8 mouse cellular contexts compared by ENCODE assay signal in the genomic region with DNA sequence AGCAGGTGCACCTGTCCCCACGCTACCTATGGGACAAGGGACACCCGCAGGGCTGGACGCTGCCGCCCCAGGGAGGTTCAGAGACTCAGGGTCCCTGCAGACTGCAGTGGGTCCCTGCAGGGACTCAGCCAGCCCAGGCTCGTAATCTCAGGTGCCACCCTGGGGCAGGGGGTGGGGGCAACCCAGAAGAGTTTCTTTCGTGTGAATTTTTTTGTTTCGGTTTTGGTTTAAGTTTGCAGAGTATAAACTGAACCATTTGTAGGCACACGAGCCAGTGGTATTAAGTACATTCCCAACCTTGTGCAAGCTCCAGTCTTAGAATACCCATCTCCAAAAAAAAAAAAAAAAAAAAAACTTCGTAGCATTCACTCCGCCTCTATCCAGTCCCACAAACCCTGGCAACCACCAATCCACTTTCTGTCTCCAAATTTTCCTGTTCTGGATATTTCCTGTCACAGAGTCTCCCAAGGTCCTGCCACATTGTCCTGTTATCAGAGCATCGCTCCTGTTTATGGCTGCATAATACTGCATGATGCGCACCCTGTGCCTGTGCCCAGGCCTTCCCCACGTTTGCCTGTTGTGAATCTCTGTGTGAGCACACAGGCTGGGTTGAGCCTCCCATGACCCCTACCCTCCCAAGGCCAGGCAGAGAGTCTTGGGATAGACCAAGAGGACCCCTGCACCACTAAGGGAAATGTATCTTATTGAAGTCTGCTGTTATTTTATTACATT. TPM values are rescaled to one million over a fixed set of nuclear protein-coding genes. Genes with fewer than 3 reads are reported as not detected.
A peak's percentile ranks its signal among the peaks of the same experiment; 100 is the strongest.
DNase-seq lines count a peak whose midpoint lies in the region; ATAC-seq and TF ChIP-seq lines count a peak whose summit lies in the region.

No protein-coding gene starts in this region.

- H3K4me1 ChIP-seq in kidney, adult 2 months (ENCODE audit: control insufficient read depth, insufficient read depth, low read length): peaks cover 3% of the 10 kb centered on the region; the same call in 1 of the 2 replicates
- peaks cover 3% of the 10 kb centered on the region; the same call in 1 of the 2 replicates for H3K4me1 ChIP-seq in bone marrow, adult 2 months (ENCODE audit: control insufficient read depth, insufficient read depth, low read length)
- no peaks in the 10 kb centered on the region for H3K4me1 ChIP-seq in hindbrain, postnatal 0 days (ENCODE audit: insufficient read depth, low read length)
- H3K4me1 ChIP-seq in midbrain, embryonic 13.5 days (replicated peaks): peaks cover 7% of the 10 kb centered on the region

- H3K9me3 ChIP-seq in hindbrain, postnatal 0 days (ENCODE audit: low read length): no peaks in the 10 kb centered on the region
- no peaks in the 10 kb centered on the region for H3K9me3 ChIP-seq in midbrain, embryonic 13.5 days

- TF ChIP-seq POLR2A in kidney, adult 2 months (IDR thresholded peaks at IDR 0.05; ENCODE audit: low read depth, low read length): no peak
- TF ChIP-seq POLR2A in bone marrow, adult 2 months (IDR thresholded peaks at IDR 0.05; ENCODE audit: borderline replicate concordance, control insufficient read depth, low read depth, low read length): no peak

- H3K36me3 ChIP-seq in kidney, adult 2 months (ENCODE audit: control insufficient read depth, insufficient read depth, low read length): no peaks in the 10 kb centered on the region
- no peaks in the 10 kb centered on the region for H3K36me3 ChIP-seq in hindbrain, postnatal 0 days (ENCODE audit: insufficient read depth, low read length)
- no peaks in the 10 kb centered on the region for H3K36me3 ChIP-seq in midbrain, embryonic 13.5 days

- ATAC-seq in hindbrain, postnatal 0 days: no peak
- ATAC-seq in midbrain, embryonic 13.5 days: no peak
- no peak for ATAC-seq in monocyte, adult 5-6 weeks (replicated peaks; ENCODE audit: insufficient number of reproducible peaks, low FRiP score, low TSS enrichment, poor library complexity, severe bottlenecking)

- intact Hi-C loops in left cerebral cortex, postnatal 14 days (cut with DNase I): no loop called here

- peak overlapping the region; percentile 47 for H3K4me3 ChIP-seq in kidney, adult 2 months (ENCODE audit: insufficient read depth, low read depth, low read length)
- peak overlapping the region; percentile 63 for H3K4me3 ChIP-seq in bone marrow, adult 2 months (replicated peaks; ENCODE audit: control insufficient read depth, low read depth, low read length)
- H3K4me3 ChIP-seq in hindbrain, postnatal 0 days (ENCODE audit: low read length): peak overlapping the region; percentile 30
- H3K4me3 ChIP-seq in midbrain, embryonic 13.5 days (replicated peaks): peak overlapping the region; percentile 20

- peak overlapping the region; percentile 45; the same call in 1 of the 2 replicates for H3K9ac ChIP-seq in hindbrain, postnatal 0 days (replicated peaks; ENCODE audit: low read length)
- peak overlapping the region; percentile 21; the same call in 1 of the 2 replicates for H3K9ac ChIP-seq in midbrain, embryonic 13.5 days (replicated peaks)

- no peak for DNase-seq in kidney, adult 2 months
- no peak for DNase-seq in kidney, postnatal 4 days
- no peak for DNase-seq in hindbrain, postnatal 0 days (ENCODE audit: low spot score)
- no peak for DNase-seq in left cerebral cortex, postnatal 14 days (ENCODE audit: low spot score in 2 of 2)
- no peak for DNase-seq in layer of hippocampus, adult 18-20 months (ENCODE audit: low spot score in 2 of 2)

- WGBS in kidney, adult 2 months: 26% methylated on average over 13 of the region's 13 CpGs
- 22% methylated on average over 13 of the region's 13 CpGs for WGBS in bone marrow, adult 2 months
- 35% methylated on average over 13 of the region's 13 CpGs for WGBS in hindbrain, postnatal 0 days
- WGBS in midbrain, embryonic 13.5 days: 37% methylated on average over 13 of the region's 13 CpGs

- no peaks in the 10 kb centered on the region for H3K27me3 ChIP-seq in kidney, adult 2 months (replicated peaks; ENCODE audit: control insufficient read depth, insufficient read depth, low read length)
- H3K27me3 ChIP-seq in hindbrain, postnatal 0 days (ENCODE audit: insufficient read depth, low read length): no peaks in the 10 kb centered on the region
- peaks cover 55% of the 10 kb centered on the region for H3K27me3 ChIP-seq in midbrain, embryonic 13.5 days

- H3K27ac ChIP-seq in kidney, adult 2 months (ENCODE audit: insufficient read depth, low read depth, low read length): no peak overlapping the region
- no peak overlapping the region for H3K27ac ChIP-seq in bone marrow, adult 2 months (ENCODE audit: control insufficient read depth, insufficient read depth, low read depth, low read length, poor library complexity)
- no peak overlapping the region for H3K27ac ChIP-seq in hindbrain, postnatal 0 days
- no peak overlapping the region for H3K27ac ChIP-seq in midbrain, embryonic 13.5 days

- no peak for TF ChIP-seq CTCF in kidney, adult 2 months (conservative IDR thresholded peaks at IDR 0.05; ENCODE audit: insufficient read depth, insufficient read length, low read depth, low read length)
- no peak for TF ChIP-seq CTCF in bone marrow, adult 2 months (IDR thresholded peaks at IDR 0.05; ENCODE audit: control insufficient read depth, insufficient read depth, low read length)
- TF ChIP-seq CTCF in hindbrain, postnatal 0 days (IDR thresholded peaks at IDR 0.05; ENCODE audit: low read depth): no peak

- H3K4me2 ChIP-seq in hindbrain, postnatal 0 days (ENCODE audit: low read depth, low read length): peak overlapping the region; percentile 62
- 0 out of 2 replicates have a peak overlapping the region, but pooled peaks have one; percentile 16 for H3K4me2 ChIP-seq in midbrain, embryonic 13.5 days (replicated peaks)

RNA-seq across cellular contexts. Expression of gene Gng7, which starts 28.6 kb away (rescaled TPM):
- polyA plus RNA-seq in kidney, adult 2 months (2012; rRNA removed): 1.9 and 2.0 TPM in 2 replicates
- not detected in 2 replicates for polyA plus RNA-seq in bone marrow, adult 2 months (2011; ENCODE audit: insufficient read depth, insufficient read length, low replicate concordance, missing spikeins)
- 26.2 and 27.2 TPM in 2 replicates for total RNA-seq in hindbrain, postnatal 0 days (2014; rRNA removed)
- 18.9 and 22.1 TPM in 2 replicates for polyA plus RNA-seq in hindbrain, postnatal 0 days (2015; fragmentation: Nextera tagmentation; extraction: Ambion mirVana)
- polyA plus RNA-seq in midbrain, embryonic 13.5 days (2015; fragmentation: Nextera tagmentation; extraction: Ambion mirVana): 10.4 and 10.9 TPM in 2 replicates
- total RNA-seq in left cerebral cortex, postnatal 14 days (2021): 100 to 1,000 TPM; 120 to 135 TPM
- total RNA-seq in monocyte, adult 5-6 weeks (2017): 0.10 TPM in 1 of 3 replicates, not detected in the others
- 100 to 1,000 TPM; 166 to 173 TPM for total RNA-seq in layer of hippocampus, adult 18-20 months (2021)

RNA-seq across cellular contexts. Expression of gene Diras1, which starts 39.3 kb away (rescaled TPM):
- polyA plus RNA-seq in kidney, adult 2 months (2012; rRNA removed): 0.04 and 0.25 TPM in 2 replicates
- polyA plus RNA-seq in bone marrow, adult 2 months (2011; ENCODE audit: insufficient read depth, insufficient read length, low replicate concordance, missing spikeins): not detected in 2 replicates
- 82.0 and 106 TPM in 2 replicates for total RNA-seq in hindbrain, postnatal 0 days (2014; rRNA removed)
- polyA plus RNA-seq in hindbrain, postnatal 0 days (2015; fragmentation: Nextera tagmentation; extraction: Ambion mirVana): 69.0 and 78.7 TPM in 2 replicates
- 30.9 and 34.3 TPM in 2 replicates for polyA plus RNA-seq in midbrain, embryonic 13.5 days (2015; fragmentation: Nextera tagmentation; extraction: Ambion mirVana)
- total RNA-seq in left cerebral cortex, postnatal 14 days (2021): 100 to 1,000 TPM; 113 to 117 TPM
- total RNA-seq in monocyte, adult 5-6 weeks (2017): 0.38 TPM in 1 of 3 replicates, not detected in the others
- total RNA-seq in layer of hippocampus, adult 18-20 months (2021): 10 to 100 TPM; 96.6 to 98.2 TPM

RNA-seq across cellular contexts. Expression of gene Slc39a3, which starts 51.1 kb away (rescaled TPM):
- 37.5 and 39.6 TPM in 2 replicates for polyA plus RNA-seq in kidney, adult 2 months (2012; rRNA removed)
- 3.7 and 3.9 TPM in 2 replicates for polyA plus RNA-seq in bone marrow, adult 2 months (2011; ENCODE audit: insufficient read depth, insufficient read length, low replicate concordance, missing spikeins)
- total RNA-seq in hindbrain, postnatal 0 days (2014; rRNA removed): 118 and 126 TPM in 2 replicates
- polyA plus RNA-seq in hindbrain, postnatal 0 days (2015; fragmentation: Nextera tagmentation; extraction: Ambion mirVana): 40.6 and 41.9 TPM in 2 replicates
- 43.5 and 45.7 TPM in 2 replicates for polyA plus RNA-seq in midbrain, embryonic 13.5 days (2015; fragmentation: Nextera tagmentation; extraction: Ambion mirVana)
- 10 to 100 TPM; 70.9 to 76.3 TPM for total RNA-seq in left cerebral cortex, postnatal 14 days (2021)
- 4.5 to 9.9 TPM (median 7.3 TPM) in 3 replicates for total RNA-seq in monocyte, adult 5-6 weeks (2017)
- total RNA-seq in layer of hippocampus, adult 18-20 months (2021): 10 to 100 TPM; 62.1 to 64.4 TPM

RNA-seq across cellular contexts. Expression of gene Gadd45b, which starts 56.3 kb away (rescaled TPM):
- polyA plus RNA-seq in kidney, adult 2 months (2012; rRNA removed): 10.1 and 11.3 TPM in 2 replicates
- polyA plus RNA-seq in bone marrow, adult 2 months (2011; ENCODE audit: insufficient read depth, insufficient read length, low replicate concordance, missing spikeins): 6.3 and 17.9 TPM in 2 replicates
- total RNA-seq in hindbrain, postnatal 0 days (2014; rRNA removed): 4.4 and 8.2 TPM in 2 replicates
- polyA plus RNA-seq in hindbrain, postnatal 0 days (2015; fragmentation: Nextera tagmentation; extraction: Ambion mirVana): 7.5 and 8.6 TPM in 2 replicates
- polyA plus RNA-seq in midbrain, embryonic 13.5 days (2015; fragmentation: Nextera tagmentation; extraction: Ambion mirVana): 4.0 and 4.9 TPM in 2 replicates
- total RNA-seq in left cerebral cortex, postnatal 14 days (2021): 10 to 100 TPM; 11.9 to 12.5 TPM
- total RNA-seq in monocyte, adult 5-6 weeks (2017): 18.9 to 25.8 TPM (median 22.5 TPM) in 3 replicates
- total RNA-seq in layer of hippocampus, adult 18-20 months (2021): 10 to 100 TPM; 24.9 to 28.1 TPM

Comparison
In these comparisons a context has a peak if more than half of its experiments do, and no peak if none do; other contexts are left out.
1. RNA of gene Gng7, which starts 28.6 kb away (total RNA-seq): 166 to 173 TPM in layer of hippocampus, adult 18-20 months, 120 to 135 TPM in left cerebral cortex, postnatal 14 days and 26.2 to 27.2 TPM in hindbrain, postnatal 0 days; 0.10 TPM in monocyte, adult 5-6 weeks; every median in the first group is over 10 times any median in the second.
2. RNA of gene Diras1, which starts 39.3 kb away (total RNA-seq): 113 to 117 TPM in left cerebral cortex, postnatal 14 days, 82.0 to 106 TPM in hindbrain, postnatal 0 days and 96.6 to 98.2 TPM in layer of hippocampus, adult 18-20 months; 0.38 TPM in monocyte, adult 5-6 weeks; every median in the first group is over 10 times any median in the second.
3. Peak in every context shown above with its lines, with median percentiles within 50 percentile points of each other: H3K4me3 ChIP-seq.